Mouse (Mus musculus): Measurements from ENCODE around the gene Cyp46a1. TPM values are rescaled to one million over a fixed set of nuclear protein-coding genes. Genes with fewer than 3 reads are reported as not detected.

Gene Cyp46a1
- polyA plus RNA-seq, 1 experiment from 2014 or later, result 1.0 TPM

GRCm38 (mm10) chr12:108403957-108404356, 69.8 kb downstream of the Cyp46a1 start:
- DNase-seq (ENCODE audit: low spot score) (peak; percentile 91), ATAC-seq (peak; percentile 92)
- H3K4me1 ChIP-seq (ENCODE audit: insufficient read depth, low read depth, low read length), result no peaks in the 10 kb centered on the region
- H3K27me3 ChIP-seq (replicated peaks; ENCODE audit: insufficient read depth, low read length), result no peaks in the 10 kb centered on the region
- no peak overlapping the region for H3K9ac ChIP-seq (replicated peaks; ENCODE audit: low read depth)
- H3K4me3 ChIP-seq (ENCODE audit: low read depth, low read length), result no peak overlapping the region
- no peaks in the 10 kb centered on the region for H3K36me3 ChIP-seq (ENCODE audit: insufficient read depth, low read length)
- H3K27ac ChIP-seq (ENCODE audit: low read length), result no peak overlapping the region
- H3K4me2 ChIP-seq (replicated peaks; ENCODE audit: low read depth, low read length), result no peak overlapping the region
- peak; percentile 16; the same call in 1 of the 2 replicates for TF ChIP-seq CTCF (IDR thresholded peaks at IDR 0.05)
- TF ChIP-seq EP300 (IDR thresholded peaks at IDR 0.05), result 0 out of 2 replicates have a peak, but pooled peaks have one; percentile 32
- H3K9me3 ChIP-seq (ENCODE audit: low read length), result no peaks in the 10 kb centered on the region
- WGBS, result 15% methylated on average over 6 of the region's 6 CpGs

GRCm38 (mm10) chr12:108409100-108409499, 74.9 kb downstream of the Cyp46a1 start:
- Histone ChIP-seq H3K27me3 (replicated peaks; ENCODE audit: insufficient read depth, low read length) (no peaks in the 10 kb centered on the region), H3K9me3 (ENCODE audit: low read length) (no peaks in the 10 kb centered on the region), H3K4me2 (replicated peaks; ENCODE audit: low read depth, low read length) (no peak overlapping the region), H3K4me3 (ENCODE audit: low read depth, low read length) (no peak overlapping the region), H3K27ac (ENCODE audit: low read length) (no peak overlapping the region), H3K4me1 (ENCODE audit: insufficient read depth, low read depth, low read length) (no peaks in the 10 kb centered on the region), H3K36me3 (ENCODE audit: insufficient read depth, low read length) (no peaks in the 10 kb centered on the region), H3K9ac (replicated peaks; ENCODE audit: low read depth) (no peak overlapping the region)
- WGBS, result 71% methylated on average over 5 of the region's 5 CpGs
- DNase-seq (ENCODE audit: low spot score), result no peak
- TF ChIP-seq CTCF (IDR thresholded peaks at IDR 0.05), result no peak
- TF ChIP-seq EP300 (IDR thresholded peaks at IDR 0.05), result no peak
- no peak for ATAC-seq

GRCm38 (mm10) chr12:108410416-108411208, 76.4 kb downstream of the Cyp46a1 start:
- 69% methylated on average over 14 of the region's 14 CpGs for WGBS
- no peak for ATAC-seq

More at GRCm38 (mm10) chr12:108410416-108411208, 76.4 kb downstream of the Cyp46a1 start:
- no peak for DNase-seq (ENCODE audit: low spot score)
- no peak overlapping the region for H3K4me3 ChIP-seq (ENCODE audit: low read depth, low read length)
- no peak overlapping the region for H3K9ac ChIP-seq (replicated peaks; ENCODE audit: low read depth)
- no peak overlapping the region for H3K27ac ChIP-seq (ENCODE audit: low read length)
- H3K27me3 ChIP-seq (replicated peaks; ENCODE audit: insufficient read depth, low read length), result no peaks in the 10 kb centered on the region
- TF ChIP-seq CTCF (IDR thresholded peaks at IDR 0.05) (no peak), EP300 (IDR thresholded peaks at IDR 0.05) (no peak)
- no peaks in the 10 kb centered on the region for H3K4me1 ChIP-seq (ENCODE audit: insufficient read depth, low read depth, low read length)
- no peak overlapping the region for H3K4me2 ChIP-seq (replicated peaks; ENCODE audit: low read depth, low read length)
- no peaks in the 10 kb centered on the region for H3K9me3 ChIP-seq (ENCODE audit: low read length)
- H3K36me3 ChIP-seq (ENCODE audit: insufficient read depth, low read length), result no peaks in the 10 kb centered on the region

Other genes with a start within 250 kb of the Cyp46a1 start
- 60.3 and 71.9 TPM in 2 replicates for gene Setd3, start 155.1 kb upstream of the Cyp46a1 start, polyA plus RNA-seq (2015; fragmentation: Nextera tagmentation; extraction: Ambion mirVana)
- gene Ccnk, start 154.8 kb upstream of the Cyp46a1 start, polyA plus RNA-seq (2015; fragmentation: Nextera tagmentation; extraction: Ambion mirVana), result 2.0 and 2.5 TPM in 2 replicates
- gene Ccdc85c, start 59.0 kb upstream of the Cyp46a1 start, polyA plus RNA-seq (2015; fragmentation: Nextera tagmentation; extraction: Ambion mirVana), result 4.1 and 4.5 TPM in 2 replicates
- gene Hhipl1, start 28.1 kb upstream of the Cyp46a1 start, polyA plus RNA-seq (2015; fragmentation: Nextera tagmentation; extraction: Ambion mirVana), result 0.35 and 0.57 TPM in 2 replicates
- gene Eml1, start 36.6 kb downstream of the Cyp46a1 start, polyA plus RNA-seq (2015; fragmentation: Nextera tagmentation; extraction: Ambion mirVana), result 55.0 and 68.7 TPM in 2 replicates
- gene Evl, start 220.3 kb downstream of the Cyp46a1 start, polyA plus RNA-seq (2015; fragmentation: Nextera tagmentation; extraction: Ambion mirVana), result 43.9 and 45.5 TPM in 2 replicates